Mouse (Mus musculus) megakaryocyte, embryonic 14.5 days (primary cell): ENCODE data around the gene Bri3. TPM values are rescaled to one million over a fixed set of nuclear protein-coding genes. Genes with fewer than 3 reads are reported as not detected.

ENCODE experiments used
- H3K27me3 ChIP-seq: replicated peaks from 2 replicates; pipeline ENCODE3; 2012; ENCODE audit warnings: inconsistent platforms
- H3K36me3 ChIP-seq: replicated peaks from 2 replicates; pipeline ENCODE3; 2012; ENCODE audit warnings: low read length, inconsistent platforms, mixed read lengths
- H3K4me1 ChIP-seq: 2 replicates; pipeline ENCODE4 v1.6.1; 2012; ENCODE audit warnings: inconsistent platforms
- H3K4me3 ChIP-seq: replicated peaks from 2 replicates; pipeline ENCODE3; 2012; ENCODE audit warnings: moderate library complexity, mild to moderate bottlenecking, inconsistent platforms
- H3K9me3 ChIP-seq: 2 replicates; pipeline ENCODE4 v1.6.1; 2012; ENCODE audit warnings: inconsistent platforms
- FLI1 ChIP-seq: IDR thresholded peaks from 2 replicates; pipeline ENCODE4 v1.6.1; 2012; ENCODE audit warnings: low read length, inconsistent platforms, mixed read lengths
- GATA1 ChIP-seq: IDR thresholded peaks from 3 replicates; pipeline ENCODE4 v1.6.1; 2012; ENCODE audit warnings: mixed read lengths, low read length, inconsistent platforms, borderline replicate concordance
- polyA plus RNA-seq: library from polyadenylated mRNA; stranded (reverse); fragments of >175 nt; gene quantifications from 2 replicates; pipeline ENCODE4 v1.2.3, GENCODE M21; 2012; ENCODE audit warnings: low replicate concordance; ENCODE audit not compliant: insufficient read depth

The Bri3 gene
- polyA plus RNA-seq, 1 experiment = 100 TPM

GRCm38 (mm10) chr5:144271772-144272171 lies 27.5 kb downstream of the Bri3 start:
- Histone ChIP-seq H3K27me3 (peaks cover 5% of the 10 kb centered on the region), H3K36me3 (peaks cover 10% of the 10 kb centered on the region), H3K9me3 (no peaks in the 10 kb centered on the region), H3K4me3 (no peak overlapping the region), H3K4me1 (peaks cover 21% of the 10 kb centered on the region)
- no peak for TF ChIP-seq FLI1
- TF ChIP-seq GATA1 = no peak

- TF ChIP-seq GATA1 (no peak), FLI1 (no peak)
- Histone ChIP-seq H3K27me3 (peaks cover 4% of the 10 kb centered on the region), H3K4me1 (peaks cover 26% of the 10 kb centered on the region), H3K4me3 (no peak overlapping the region), H3K9me3 (no peaks in the 10 kb centered on the region), H3K36me3 (no peaks in the 10 kb centered on the region)
These were observed 30.7 kb downstream of the Bri3 start for GRCm38 (mm10) chr5:144274904-144275303.

GRCm38 (mm10) chr5:144276898-144277630 lies 32.8 kb downstream of the Bri3 start:
- Histone ChIP-seq H3K9me3 (no peaks in the 10 kb centered on the region), H3K27me3 (peaks cover 2% of the 10 kb centered on the region), H3K36me3 (no peaks in the 10 kb centered on the region), H3K4me3 (peak overlapping the region; percentile 65), H3K4me1 (peaks cover 19% of the 10 kb centered on the region)
- TF ChIP-seq FLI1 (no peak), GATA1 (no peak)

- TF ChIP-seq GATA1 (no peak), FLI1 (no peak)
- H3K4me3 ChIP-seq = no peak overlapping the region
- no peaks in the 10 kb centered on the region for H3K9me3 ChIP-seq
- H3K27me3 ChIP-seq = peaks cover 7% of the 10 kb centered on the region
- H3K4me1 ChIP-seq = peaks cover 19% of the 10 kb centered on the region
- no peaks in the 10 kb centered on the region for H3K36me3 ChIP-seq
These were observed 34.2 kb downstream of the Bri3 start for GRCm38 (mm10) chr5:144278374-144278960.

GRCm38 (mm10) chr5:144279081-144279541 lies 34.9 kb downstream of the Bri3 start:
- Histone ChIP-seq H3K27me3 (peaks cover 7% of the 10 kb centered on the region), H3K4me3 (no peak overlapping the region), H3K36me3 (no peaks in the 10 kb centered on the region), H3K9me3 (no peaks in the 10 kb centered on the region), H3K4me1 (peaks cover 19% of the 10 kb centered on the region)
- no peak for TF ChIP-seq FLI1
- TF ChIP-seq GATA1 = no peak

GRCm38 (mm10) chr5:144279926-144280325 lies 35.7 kb downstream of the Bri3 start:
- Histone ChIP-seq H3K4me1 (peaks cover 19% of the 10 kb centered on the region), H3K9me3 (no peaks in the 10 kb centered on the region), H3K4me3 (no peak overlapping the region), H3K36me3 (no peaks in the 10 kb centered on the region), H3K27me3 (peaks cover 7% of the 10 kb centered on the region)
- TF ChIP-seq GATA1 = no peak
- TF ChIP-seq FLI1 = no peak

GRCm38 (mm10) chr5:144282470-144283260 lies 38.4 kb downstream of the Bri3 start:
- H3K36me3 ChIP-seq = no peaks in the 10 kb centered on the region
- no peak overlapping the region for H3K4me3 ChIP-seq
- no peak for TF ChIP-seq FLI1
- H3K27me3 ChIP-seq = peaks cover 10% of the 10 kb centered on the region
- H3K4me1 ChIP-seq = peaks cover 6% of the 10 kb centered on the region; the same call in 1 of the 2 replicates
- no peaks in the 10 kb centered on the region for H3K9me3 ChIP-seq

- TF ChIP-seq GATA1 = no peak
- TF ChIP-seq FLI1 = no peak
- Histone ChIP-seq H3K27me3 (peaks cover 11% of the 10 kb centered on the region), H3K4me3 (no peak overlapping the region), H3K36me3 (no peaks in the 10 kb centered on the region), H3K9me3 (no peaks in the 10 kb centered on the region), H3K4me1 (0 out of 2 replicates have a peak, but pooled peaks cover 3% of the 10 kb centered on the region)
These were observed 39.4 kb downstream of the Bri3 start for GRCm38 (mm10) chr5:144283551-144284031.

GRCm38 (mm10) chr5:144284599-144284998 lies 40.4 kb downstream of the Bri3 start:
- Histone ChIP-seq H3K4me3 (no peak overlapping the region), H3K27me3 (peaks cover 11% of the 10 kb centered on the region), H3K4me1 (peaks cover under 1% of the 10 kb centered on the region; the same call in 1 of the 2 replicates), H3K9me3 (no peaks in the 10 kb centered on the region), H3K36me3 (no peaks in the 10 kb centered on the region)
- no peak for TF ChIP-seq FLI1
- no peak for TF ChIP-seq GATA1
